Mouse (Mus musculus) embryo, embryonic 11.5 days (tissue): Measurements from ENCODE around the gene Unc93a2.
"Not testable (repeated sequence)": the region's sequence is repeated elsewhere in the genome, so short reads cannot be mapped to it uniquely, and the experiment has no call there.

ENCODE experiments used
- DNase-seq: peaks from one replicate; pipeline ENCODE4 v3.0.0-alpha.2; 2012; ENCODE audit warnings: low read depth, low spot score

Gene Unc93a2

DNA sequence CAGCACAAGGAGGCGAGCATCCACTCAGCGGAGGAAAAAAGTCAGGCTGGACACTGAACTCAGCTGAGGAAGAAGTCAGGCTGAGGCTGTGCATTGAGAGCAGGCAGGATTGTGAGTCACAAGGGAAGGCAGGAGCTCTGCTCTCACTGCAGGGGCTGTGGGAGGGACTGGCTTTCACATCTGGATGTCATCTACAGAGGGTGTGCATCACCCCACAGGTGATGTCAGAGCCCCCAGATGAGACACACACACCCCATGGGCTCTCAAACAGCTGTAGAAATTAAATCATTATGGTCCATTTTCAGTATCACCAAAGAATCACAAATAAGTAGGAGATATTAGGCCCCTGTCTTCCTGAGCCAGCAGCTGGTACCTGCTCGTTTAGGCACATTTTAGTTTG, at the start of gene Unc93a2:
Gene Unc93a2, minus strand, starts transcription at position 101 of the 400 bp plus-strand sequence.
- DNase-seq, result not testable (repeated sequence)

DNA sequence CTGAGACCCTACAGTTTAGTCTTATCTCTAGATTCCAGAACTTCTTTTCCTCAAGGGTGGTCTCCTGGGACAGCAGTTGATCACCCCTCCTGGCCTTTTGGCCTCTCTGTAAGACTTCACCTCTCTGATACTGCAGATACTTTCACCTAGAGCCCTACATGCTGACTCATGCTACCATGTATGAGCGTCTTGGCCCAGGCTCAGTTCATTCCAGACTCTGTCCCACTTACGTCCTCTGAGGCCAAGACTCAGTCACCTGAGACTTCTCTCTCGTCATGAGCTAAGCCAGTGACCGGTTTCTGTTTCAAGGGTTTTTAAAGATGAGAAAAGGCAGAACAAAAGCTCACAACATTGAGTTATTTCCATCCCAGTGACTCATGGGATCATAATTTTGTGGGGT, 48.9 kb upstream of the Unc93a2 start:
- DNase-seq, result not testable (repeated sequence)

DNA sequence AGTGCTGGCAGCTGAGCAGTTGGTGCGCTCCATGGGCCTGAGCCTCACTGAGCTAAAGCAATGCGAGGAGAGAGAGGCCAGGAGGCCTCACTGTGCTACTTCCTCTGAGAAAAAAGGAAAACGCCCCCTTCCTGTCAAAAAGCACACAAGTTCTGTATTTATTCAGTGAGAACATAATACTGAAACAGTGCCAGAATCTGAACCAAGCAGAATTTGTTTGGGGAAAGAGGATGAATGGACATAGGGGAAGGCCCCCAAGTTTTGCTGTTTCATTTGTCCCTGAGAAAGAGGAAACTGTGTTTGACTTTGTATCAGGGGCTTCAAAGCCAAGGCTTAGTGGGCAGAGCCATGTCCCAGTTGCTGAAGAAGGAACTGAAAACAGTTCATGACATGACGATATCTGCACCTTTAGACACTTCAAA, 45.0 kb upstream of the Unc93a2 start:
- DNase-seq, result not testable (repeated sequence)

DNA sequence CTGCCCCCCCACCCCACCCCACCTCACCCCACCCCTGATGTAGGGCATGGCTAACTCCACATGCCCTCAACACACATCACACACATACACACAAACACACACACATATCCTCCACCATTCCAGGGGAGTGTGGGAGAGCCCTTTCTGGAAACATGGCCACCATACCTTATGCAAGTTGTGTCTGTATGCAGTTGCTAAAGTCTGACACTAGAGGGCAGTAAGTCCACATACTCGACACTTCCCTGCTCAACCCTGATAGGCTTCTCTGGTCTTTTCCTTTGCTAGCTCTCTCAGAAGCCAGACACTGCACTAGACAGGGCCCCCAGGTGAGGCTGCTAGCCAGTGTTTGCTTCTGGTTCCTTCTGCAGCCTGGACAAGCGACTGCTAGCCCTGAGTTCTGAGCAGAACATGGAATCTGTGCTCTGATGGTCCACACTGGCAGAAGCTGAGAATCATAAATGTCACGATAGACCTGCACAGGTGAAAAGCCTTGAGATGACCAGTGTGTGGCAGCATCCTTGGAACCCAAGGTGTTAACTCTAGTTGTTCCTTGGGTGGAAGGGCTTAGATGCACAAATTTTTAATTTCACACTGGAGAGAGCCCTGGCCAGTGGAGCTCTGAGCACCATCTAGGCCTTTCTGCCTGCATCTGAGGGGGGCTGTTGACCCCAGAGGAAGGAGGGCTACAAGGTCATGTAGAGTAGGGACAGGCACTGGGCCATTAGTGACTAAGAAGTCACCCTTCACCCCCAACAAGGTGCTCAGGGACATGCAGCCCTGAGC, 35.1 kb upstream of the Unc93a2 start:
- not testable (repeated sequence) for DNase-seq

DNA sequence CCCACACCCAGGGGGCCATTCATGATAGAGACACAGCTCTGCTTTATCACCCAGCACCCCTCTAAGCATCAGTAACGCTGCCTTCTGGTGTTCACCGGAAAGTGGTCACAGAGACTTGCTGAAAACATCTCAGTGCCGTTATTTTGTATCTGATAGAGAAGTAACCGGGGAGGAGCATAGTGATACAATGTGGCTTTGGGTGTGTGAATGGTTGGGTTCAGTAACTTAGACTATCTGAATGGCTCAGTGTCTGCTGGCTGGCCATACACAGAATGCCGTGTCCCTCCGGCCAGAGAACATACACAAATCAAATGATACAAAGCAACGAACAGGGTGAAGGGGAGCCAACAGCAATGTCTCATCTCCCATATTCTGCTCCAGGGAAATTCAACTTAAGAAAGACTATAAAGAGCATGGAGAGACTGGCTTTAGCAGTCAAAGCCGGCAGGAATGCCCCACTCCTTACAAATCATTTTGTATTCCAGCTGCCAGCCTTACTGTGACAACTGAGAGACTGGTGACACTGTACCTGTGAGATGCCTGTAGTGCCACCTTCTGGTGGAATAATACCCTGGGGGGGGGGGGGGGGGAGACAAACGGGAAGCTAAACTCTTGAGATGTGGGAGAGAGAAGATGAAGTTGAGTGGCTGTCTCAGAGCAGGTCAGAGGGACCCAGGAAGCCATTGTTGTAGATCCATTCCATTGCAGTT, 29.5 kb upstream of the Unc93a2 start:
- not testable (repeated sequence) for DNase-seq

DNA sequence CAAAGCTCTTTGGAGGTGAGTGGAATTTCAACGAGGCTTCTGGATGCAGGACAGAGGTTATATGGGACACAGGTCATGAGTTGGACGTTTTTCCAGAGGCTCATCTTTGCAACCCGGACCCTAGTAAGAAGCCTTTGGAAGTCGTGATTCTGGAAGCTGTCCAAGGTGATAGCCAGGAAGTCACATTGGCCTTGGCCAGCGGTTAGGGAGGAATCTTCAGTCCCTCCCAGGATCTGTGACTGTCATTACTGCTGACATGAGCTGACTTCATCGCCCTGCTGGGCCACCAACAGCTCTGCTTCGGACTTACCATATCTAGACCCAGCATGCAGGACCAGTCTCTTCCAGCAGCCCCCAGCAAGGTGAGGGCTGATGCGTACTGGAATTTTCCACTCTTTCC, 28.1 kb upstream of the Unc93a2 start:
- not testable (repeated sequence) for DNase-seq

DNA sequence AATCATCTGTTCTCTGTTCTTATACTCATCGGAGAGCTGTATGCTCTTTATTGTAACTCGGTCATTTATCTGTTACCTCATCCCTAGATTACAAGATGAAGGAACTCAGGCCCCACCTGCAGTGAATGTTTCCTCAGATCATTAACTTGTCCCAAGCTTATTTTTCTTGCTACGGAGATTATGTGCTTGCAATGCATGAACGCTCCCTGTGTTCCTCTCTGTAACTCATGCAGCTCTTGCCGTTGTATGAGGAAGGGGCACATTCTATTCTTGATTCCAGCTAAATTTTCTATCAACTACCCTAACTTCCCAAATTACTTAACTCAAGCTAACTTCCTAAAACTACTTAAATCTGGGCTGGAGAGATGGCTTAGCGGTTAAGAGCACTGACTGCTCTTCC, 14.5 kb upstream of the Unc93a2 start:
- not testable (repeated sequence) for DNase-seq

DNA sequence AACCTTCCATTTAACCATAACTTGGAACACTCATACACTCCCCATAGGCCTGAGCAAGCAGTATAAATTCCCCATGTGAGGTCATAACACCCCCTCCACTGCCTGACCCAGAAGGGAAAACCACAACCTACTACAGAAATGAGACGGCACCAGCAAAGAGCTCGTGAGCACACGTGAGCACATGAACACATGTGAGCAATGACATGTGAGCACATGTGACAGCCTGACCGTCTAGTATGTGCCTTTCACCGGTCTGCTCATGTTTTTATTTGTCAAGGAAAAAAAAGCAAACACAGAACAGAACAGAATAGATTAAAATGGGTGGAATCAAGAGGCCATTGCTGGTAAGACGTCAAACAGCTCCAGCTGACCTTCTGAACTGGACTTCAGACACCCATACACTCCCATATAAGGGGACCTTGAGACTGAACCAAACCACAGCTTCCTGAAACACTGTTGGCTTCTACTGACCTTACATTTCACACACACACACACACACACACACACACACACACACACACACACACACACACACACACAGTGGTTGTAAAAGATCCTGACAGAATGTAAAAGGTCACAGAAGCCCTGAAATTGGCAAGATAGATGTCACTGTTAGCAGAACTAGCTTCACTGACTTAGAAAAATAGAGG, 13.1 kb upstream of the Unc93a2 start:
- DNase-seq, result not testable (repeated sequence)

DNA sequence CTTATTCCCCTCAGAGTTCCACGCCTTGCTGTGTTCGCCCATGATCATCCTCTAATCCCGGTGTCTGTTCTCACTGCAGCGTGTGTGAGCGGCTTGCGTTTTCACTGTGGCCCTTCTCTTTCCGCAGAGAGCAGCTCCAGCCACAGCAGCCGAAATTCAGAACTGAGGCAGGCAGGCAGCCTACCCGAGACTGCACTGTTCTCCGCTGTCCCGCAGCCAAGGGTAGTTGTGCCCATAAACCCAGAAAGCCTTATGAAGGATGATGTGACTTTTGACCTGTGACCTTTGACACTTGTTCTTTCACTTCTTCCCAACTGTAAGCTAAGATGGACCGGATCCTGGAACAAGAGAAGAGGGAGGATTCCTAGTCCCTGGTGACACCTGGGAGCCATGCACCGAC, 11.8 kb upstream of the Unc93a2 start:
- DNase-seq, result not testable (repeated sequence)

DNA sequence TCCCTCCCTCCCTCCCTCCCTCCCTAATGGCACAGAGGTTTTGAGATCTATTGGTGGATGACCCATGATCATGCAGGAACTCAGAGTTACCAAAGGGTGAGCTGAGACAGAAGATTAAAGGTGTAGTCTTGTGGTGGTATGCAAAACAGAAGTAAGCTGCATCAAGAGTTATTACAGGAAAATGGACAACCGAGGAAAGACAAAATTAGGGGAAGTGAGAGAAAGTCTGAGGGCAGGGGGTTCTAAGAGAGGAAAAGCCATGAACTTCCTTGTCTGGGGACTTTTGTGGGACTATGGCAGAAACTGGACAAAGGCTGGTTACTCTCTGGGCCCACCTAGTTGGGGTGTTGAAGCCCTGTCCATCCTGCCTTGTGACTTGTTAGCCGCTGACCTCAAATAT, 11.0 kb upstream of the Unc93a2 start:
- not testable (repeated sequence) for DNase-seq

DNA sequence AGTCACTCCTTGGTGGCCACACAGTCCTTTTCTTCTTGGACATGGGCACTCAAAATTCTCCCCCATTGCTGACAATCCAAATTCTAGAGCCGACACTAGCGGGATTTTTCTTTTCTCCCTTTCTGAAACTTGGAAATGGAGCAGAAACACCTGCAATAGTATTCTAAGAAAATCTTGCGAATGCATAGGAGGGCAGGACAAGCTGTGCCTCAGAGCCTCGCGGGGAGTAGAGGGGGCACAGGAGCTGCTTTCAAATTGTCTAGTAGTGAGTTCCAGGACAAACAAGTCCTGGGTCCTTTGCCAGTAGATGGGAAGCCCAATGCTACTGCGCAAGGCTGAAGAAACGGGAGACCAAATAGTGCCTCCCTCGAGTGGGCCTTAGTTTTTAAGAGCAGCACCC, 10.4 kb upstream of the Unc93a2 start:
- DNase-seq, result not testable (repeated sequence)

DNA sequence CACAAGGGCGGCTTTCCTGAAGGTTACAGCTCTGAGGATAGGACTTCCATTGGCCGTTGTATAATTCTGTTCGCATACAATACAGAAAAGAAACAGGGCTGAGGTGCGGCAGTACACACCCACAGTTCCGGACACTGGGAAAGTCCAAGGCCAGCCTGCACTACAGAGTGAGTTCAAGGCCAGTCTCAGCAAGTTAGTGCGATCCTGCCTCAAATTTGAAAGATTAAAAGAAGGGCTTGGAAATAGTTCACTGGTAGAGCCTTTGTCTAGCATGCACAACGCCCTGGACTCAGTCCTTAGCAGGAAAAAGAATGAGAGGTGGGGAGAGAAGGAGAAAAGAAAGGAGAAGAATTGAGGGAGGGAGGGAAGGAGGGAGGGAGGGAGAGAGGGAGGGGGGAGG, 9.9 kb upstream of the Unc93a2 start:
- not testable (repeated sequence) for DNase-seq

DNA sequence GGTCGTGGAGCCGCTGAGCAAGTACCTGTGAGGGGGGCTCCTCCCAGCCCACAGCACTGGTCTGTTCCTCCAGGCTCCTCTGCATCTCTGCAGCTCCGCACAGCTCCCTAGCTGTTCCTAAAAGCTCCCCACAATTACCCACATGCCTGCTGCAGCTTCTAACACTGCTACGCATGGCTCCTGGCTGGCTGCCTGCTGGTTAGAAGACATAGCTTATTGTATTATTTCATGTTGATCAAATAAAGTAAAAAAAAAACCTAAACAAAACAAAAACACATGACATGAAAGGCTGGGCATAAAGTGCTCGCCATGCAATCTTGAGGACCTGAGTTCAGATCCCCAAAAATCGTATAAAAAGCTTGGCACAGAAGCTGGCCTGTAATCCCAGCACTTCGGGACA, 4.6 kb upstream of the Unc93a2 start:
- not testable (repeated sequence) for DNase-seq

DNA sequence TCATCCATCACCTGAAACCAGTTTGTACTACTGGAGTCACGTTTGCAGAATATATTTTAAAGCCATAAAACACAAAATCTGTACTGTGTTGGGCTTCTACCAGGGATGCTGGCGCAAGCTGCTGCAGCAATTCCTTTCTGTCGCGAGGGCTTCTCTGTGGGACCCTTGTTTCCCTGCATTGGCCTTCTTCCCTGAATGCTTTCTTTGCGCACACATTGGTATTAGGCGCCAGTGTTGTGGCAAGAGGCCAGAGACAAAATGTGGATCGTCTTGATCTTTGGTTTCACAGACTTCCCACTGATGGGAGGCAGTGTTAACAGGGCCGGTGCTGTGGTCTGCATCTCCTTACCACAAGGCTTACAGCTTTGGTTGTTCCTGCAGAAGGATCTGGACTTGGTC, 3.7 kb upstream of the Unc93a2 start:
- not testable (repeated sequence) for DNase-seq

DNA sequence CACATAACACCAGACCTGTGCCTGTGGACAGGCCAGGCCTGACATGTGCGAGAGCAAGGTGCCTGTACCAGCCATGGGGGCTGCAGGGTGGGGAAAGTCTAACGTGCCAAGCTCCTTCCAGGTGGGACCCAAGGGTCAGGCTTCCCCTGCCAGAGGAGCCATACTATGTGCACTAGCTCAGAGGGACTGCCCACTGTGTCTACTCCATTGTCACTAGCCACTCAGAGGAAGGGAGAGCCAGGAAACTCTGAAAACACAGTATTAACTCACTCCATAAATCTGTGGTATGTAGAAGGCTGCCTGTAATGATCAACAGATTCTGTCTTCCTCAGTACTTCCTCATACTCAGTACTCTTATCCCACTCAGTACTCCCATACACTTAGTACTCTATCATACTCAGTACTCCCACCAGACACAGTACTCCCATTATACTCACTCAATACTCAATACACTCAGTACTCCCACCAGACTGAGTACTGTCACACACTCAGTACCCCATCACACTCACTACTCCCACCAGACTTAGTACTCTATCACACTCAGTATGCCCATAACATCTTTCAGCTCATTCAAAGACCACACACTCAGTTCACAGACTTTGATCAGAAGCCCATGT, 3.2 kb upstream of the Unc93a2 start:
- DNase-seq, result not testable (repeated sequence)

DNA sequence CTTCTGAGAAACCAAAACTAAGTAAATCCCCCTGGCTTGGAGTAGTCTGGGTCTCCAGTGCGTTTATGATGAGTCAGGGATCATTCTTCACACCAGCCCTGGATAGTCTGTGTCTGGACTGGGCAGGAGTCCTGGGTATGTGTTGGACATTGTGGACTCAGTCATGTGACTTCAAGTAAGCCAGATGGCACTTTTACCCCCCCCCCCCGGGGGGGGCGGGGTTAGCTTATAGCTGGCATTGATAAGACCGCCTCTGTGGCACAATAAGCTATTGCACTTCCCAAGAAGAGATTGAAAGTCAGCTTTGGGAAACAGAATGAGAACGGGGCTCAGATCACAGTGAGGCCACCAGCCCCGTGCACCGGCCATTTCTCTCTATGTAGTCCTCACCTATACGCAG, 752 bp upstream of the Unc93a2 start:
- not testable (repeated sequence) for DNase-seq

DNA sequence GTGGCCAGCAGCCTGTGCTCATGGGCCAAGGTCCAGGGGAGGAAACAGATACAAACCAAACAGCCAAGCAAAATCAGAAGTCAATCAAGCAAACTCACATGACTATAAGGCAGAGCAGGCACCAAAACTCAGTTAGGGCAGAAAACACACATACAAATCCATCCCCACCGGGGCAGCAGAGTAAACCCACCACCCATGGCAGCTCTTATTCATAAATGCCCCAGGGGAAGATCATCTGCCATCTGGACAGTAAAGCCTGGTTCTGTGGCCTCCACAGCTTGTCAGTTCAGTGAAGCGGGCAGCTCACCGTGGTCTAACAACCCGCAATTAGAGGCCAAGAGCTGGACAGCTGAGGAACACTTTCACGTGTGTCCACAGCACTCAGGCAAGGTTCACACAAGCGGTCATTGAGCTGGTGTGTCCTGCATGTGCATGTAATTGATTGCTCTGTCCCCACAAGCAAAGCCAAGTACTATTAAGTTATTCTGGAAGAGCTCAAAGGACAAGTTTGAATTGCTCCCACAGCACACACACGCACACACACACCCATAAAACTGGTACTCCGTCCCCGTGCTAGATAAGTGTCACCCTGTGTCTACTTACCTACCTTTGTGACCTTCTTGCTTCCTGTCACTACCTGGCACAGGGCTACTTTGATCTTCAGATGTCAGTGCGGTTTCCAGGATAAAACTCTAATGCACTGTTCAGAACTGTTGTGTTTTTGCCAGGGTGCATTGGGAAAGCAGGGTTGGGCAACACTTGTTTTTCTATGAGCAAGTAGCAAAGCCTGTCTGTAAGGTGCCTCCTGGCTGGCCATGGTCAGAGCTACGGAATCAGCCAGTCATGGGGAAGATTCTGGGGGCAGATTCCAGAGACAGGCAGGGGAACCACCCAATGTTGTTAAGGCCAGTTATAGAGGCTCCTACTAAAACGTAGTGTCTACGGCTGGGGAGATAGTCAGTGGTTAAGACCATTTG, 1.8 kb downstream of the Unc93a2 start:
- DNase-seq, result not testable (repeated sequence)

DNA sequence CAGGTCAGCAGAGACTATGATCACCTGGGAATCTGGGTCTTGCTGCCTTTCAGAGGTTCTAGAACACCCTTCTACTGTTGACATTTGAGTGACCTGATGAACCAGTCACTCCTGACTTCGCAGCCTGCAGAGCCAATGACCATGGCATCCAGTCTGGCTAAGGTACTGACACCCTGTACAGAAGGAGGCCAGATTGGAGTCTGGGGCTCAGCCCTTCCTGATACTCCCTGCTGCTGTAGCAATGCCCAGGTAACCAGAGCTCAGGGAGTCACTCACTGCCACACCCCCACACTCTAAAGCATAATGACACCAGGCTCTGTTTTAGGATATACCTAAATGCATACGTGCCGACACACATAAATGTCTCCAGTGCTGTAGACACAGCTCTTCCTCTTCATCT, 2.6 kb downstream of the Unc93a2 start:
- not testable (repeated sequence) for DNase-seq

DNA sequence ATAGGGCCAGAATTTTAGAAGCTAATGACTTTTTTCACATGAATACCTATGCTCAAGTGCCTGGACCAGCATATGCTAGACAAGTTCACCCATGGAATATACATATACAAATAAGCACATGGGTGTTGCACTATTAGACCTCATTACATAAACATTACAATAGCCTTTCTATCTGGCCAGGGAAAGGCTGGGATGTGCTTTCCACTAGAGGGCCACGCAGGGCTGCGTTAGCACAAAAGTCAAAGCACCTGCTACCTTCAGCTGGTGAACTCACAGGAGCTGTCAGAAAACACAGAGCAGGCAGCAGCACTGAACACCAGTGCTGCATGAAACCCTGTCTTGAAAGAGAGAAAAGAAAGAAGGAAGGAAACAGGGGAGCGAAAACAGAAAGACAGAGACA, 7.4 kb downstream of the Unc93a2 start:
- not testable (repeated sequence) for DNase-seq

DNA sequence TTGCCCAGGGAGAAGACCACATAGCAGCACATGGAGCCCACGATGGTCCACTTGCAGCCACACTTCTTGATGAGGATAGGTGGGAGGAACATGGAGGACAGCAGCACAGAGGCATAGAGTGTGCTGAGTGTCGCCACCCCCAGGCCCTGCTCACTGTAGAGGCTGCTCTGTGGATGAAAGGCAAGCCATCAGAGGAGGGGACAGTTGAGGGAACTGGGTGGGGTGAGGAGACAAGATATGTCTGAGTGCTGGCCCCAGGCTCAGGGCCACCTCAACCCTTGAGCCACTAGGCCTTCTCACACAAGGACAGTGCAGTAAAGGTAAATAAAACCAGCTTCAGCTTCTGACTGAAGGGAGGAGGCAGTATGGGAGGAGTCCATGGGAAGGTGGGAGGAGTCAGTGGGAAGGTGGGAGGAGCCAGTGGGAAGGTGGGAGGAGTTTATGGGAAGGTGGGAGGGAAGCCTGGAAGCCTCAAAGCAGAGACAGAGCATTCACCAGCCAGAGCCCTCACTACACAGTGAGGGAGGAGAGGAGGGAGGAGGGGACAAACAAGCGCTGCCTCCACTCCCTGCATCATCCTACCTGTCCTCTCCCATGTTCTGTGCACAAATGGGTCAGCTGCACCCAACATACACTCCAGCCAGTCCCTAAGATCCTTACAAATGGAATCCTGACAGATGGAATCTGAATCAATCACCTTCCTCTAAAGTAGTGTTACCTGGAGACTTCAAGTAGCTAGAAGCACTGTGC, 8.1 kb downstream of the Unc93a2 start:
- DNase-seq, result not testable (repeated sequence)
